Mouse (Mus musculus) lung, postnatal 0 days (tissue): ENCODE results near the gene Dgkd.

Experiments used
- CTCF ChIP-seq: IDR thresholded peaks from 2 replicates; pipeline ENCODE4 v1.5.1; 2016; ENCODE audit warnings: antibody characterized with exemption, mild to moderate bottlenecking
- EP300 ChIP-seq: IDR thresholded peaks from 2 replicates; pipeline ENCODE4 v1.6.1; 2016; ENCODE audit warnings: antibody characterized with exemption, mild to moderate bottlenecking, control low read depth

DNA sequence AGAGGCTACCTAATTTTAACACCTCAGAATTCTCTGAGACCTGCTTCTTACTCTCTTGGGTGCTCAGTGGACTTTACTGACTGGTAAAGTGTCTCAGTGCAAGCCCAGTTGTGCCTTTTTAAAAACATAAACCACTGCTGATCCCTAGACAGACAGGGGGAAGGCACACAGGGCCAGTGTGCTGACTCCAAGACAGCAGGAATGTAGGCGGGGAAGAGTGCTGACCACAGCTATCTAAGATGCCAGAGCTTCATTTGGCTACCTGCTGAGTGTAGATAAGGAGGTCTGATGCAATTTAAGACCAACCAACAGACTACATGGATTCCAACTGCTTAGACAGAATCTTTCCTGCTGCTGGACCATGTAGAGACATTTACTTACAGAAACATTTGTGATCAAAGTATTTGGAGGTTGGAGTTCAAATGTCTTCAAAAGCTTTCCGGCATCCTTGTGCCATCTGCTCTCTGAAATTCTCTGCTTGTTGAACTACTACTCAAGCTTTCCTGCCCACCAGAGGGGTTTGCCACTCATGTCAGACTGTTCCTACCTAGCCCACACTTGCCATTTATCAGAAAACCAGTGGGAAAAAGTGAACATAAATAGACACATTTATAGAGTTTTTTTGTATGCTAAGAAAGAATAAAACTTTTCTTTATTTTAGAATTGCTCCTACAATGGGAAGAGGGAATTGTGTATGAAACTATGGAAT lies 108.5 kb downstream of the Dgkd start:
- TF ChIP-seq EP300 (no peak), CTCF (no peak)
